Mouse (Mus musculus): ENCODE data around the gene Atp2b2. TPM values are rescaled to one million over a fixed set of nuclear protein-coding genes. Genes with fewer than 3 reads are reported as not detected.

Atp2b2 gene
- polyA plus RNA-seq, 1 experiment from 2014 or later, result 27.6 TPM

DNA sequence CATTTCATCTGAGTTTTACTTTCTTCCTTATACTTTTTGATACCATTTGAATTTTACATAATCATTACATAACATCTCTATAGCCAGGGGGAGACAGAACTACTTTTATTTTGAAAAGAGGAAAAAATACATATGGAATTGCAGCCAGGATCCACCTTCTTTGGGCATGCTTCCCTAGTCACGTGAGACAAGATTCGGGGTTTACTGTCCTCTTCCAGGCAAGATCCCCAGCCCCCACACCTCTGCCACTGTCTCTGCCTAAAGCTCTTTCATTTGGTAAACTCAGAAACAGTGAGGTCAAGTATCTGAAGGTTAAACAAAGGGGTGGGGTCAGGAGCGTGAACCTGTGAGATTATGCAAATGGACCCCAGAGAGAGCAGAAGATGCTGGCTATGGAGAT is 6.7 kb downstream of the Atp2b2 start:
- H3K9ac ChIP-seq (ENCODE audit: low read depth, low read length), result no peak overlapping the region
- 40% methylated on average over 3 of the region's 3 CpGs for WGBS
- no peak overlapping the region for H3K4me2 ChIP-seq (ENCODE audit: low read length)
- no peaks in the 10 kb centered on the region for H3K4me1 ChIP-seq (ENCODE audit: control insufficient read depth, insufficient read depth, low read length)
- no peak overlapping the region for H3K4me3 ChIP-seq (ENCODE audit: low read depth, low read length)
- no peak overlapping the region for H3K27ac ChIP-seq (ENCODE audit: low read length)
- no peak for ATAC-seq
- H3K27me3 ChIP-seq (ENCODE audit: control insufficient read depth, insufficient read depth, low read depth, low read length), result no peaks in the 10 kb centered on the region; the same call in none of the 2 replicates
- no peaks in the 10 kb centered on the region for H3K36me3 ChIP-seq (ENCODE audit: control insufficient read depth, insufficient read depth, low read length)
- no peaks in the 10 kb centered on the region for H3K9me3 ChIP-seq (replicated peaks; ENCODE audit: control insufficient read depth, low read length, poor library complexity, severe bottlenecking)

DNA sequence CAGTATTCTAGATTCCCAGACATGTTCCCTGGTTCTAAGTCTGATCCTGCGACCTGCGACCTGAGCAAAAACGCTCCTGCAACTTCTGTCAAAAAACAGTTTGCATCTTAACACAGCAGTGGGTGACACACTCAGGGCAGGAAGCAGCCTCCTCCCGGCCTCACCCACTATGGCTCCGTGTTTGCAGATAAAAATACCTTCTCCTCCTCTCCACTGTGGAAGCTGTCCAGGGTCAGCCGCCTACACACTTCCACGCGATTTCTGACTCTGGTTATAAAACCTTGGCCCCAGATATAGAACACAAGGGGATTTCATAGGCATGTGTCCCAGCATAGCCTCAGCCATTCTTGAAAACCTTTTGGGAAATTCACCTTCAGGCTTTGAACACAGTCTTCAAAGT is 9.6 kb downstream of the Atp2b2 start:
- Histone ChIP-seq H3K36me3 (ENCODE audit: control insufficient read depth, insufficient read depth, low read length) (no peaks in the 10 kb centered on the region), H3K27ac (ENCODE audit: low read length) (no peak overlapping the region), H3K4me3 (ENCODE audit: low read depth, low read length) (no peak overlapping the region), H3K4me2 (ENCODE audit: low read length) (no peak overlapping the region), H3K9ac (ENCODE audit: low read depth, low read length) (no peak overlapping the region), H3K27me3 (ENCODE audit: control insufficient read depth, insufficient read depth, low read depth, low read length) (no peaks in the 10 kb centered on the region; the same call in 1 of the 2 replicates), H3K9me3 (replicated peaks; ENCODE audit: control insufficient read depth, low read length, poor library complexity, severe bottlenecking) (no peaks in the 10 kb centered on the region), H3K4me1 (ENCODE audit: control insufficient read depth, insufficient read depth, low read length) (no peaks in the 10 kb centered on the region)
- no peak for ATAC-seq
- WGBS, result 86% methylated on average over 8 of the region's 8 CpGs

DNA sequence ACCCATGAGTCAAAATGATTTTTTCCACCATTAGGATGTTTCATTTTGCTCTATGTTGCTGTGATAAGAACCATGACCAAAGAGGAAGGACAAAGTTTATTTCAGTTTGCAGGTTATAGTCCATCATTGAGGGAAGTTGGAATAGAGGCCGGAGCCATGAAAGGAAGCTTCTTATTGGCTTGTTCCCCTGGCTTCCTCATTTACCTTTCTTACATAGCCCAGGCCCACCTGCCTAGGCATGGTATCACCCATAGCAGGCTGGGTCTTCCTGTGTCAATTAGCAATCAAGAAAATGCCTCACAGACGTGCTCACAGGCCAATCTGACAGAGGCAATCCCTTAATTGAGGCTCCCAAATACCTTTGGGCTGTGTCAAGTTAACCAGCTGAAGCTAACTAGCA is 18.6 kb downstream of the Atp2b2 start:
- ATAC-seq, result no peak
- no peaks in the 10 kb centered on the region for H3K36me3 ChIP-seq (ENCODE audit: control insufficient read depth, insufficient read depth, low read length)
- H3K9ac ChIP-seq (ENCODE audit: low read depth, low read length), result no peak overlapping the region
- H3K9me3 ChIP-seq (replicated peaks; ENCODE audit: control insufficient read depth, low read length, poor library complexity, severe bottlenecking), result no peaks in the 10 kb centered on the region
- H3K4me3 ChIP-seq (ENCODE audit: low read depth, low read length), result no peak overlapping the region
- 66% methylated on average over 2 of the region's 2 CpGs for WGBS
- no peak overlapping the region for H3K27ac ChIP-seq (ENCODE audit: low read length)
- no peak overlapping the region for H3K4me2 ChIP-seq (ENCODE audit: low read length)
- H3K4me1 ChIP-seq (ENCODE audit: control insufficient read depth, insufficient read depth, low read length), result no peaks in the 10 kb centered on the region
- no peaks in the 10 kb centered on the region; the same call in 1 of the 2 replicates for H3K27me3 ChIP-seq (ENCODE audit: control insufficient read depth, insufficient read depth, low read depth, low read length)

DNA sequence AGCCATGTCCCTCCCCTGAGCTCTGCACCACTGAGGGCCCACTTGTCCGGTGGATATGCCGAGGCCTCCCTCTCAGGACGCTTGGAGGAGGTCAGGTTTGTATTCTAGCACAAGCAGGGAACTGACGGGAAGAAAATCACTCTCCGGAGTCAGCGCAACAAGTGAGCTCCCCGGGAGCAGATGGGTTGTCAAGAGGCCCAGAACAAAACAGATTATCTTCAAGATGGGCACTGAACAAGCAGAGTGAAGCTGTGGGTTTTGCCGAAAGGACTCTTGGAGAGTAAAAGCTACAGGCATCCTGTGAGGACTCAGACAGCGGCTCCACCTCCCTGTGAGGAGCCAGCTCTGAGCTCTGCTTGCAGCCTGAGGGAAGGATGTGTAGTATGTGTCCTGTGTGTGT is 20.3 kb downstream of the Atp2b2 start:
- no peaks in the 10 kb centered on the region for H3K4me1 ChIP-seq (ENCODE audit: control insufficient read depth, insufficient read depth, low read length)
- no peak overlapping the region for H3K9ac ChIP-seq (ENCODE audit: low read depth, low read length)
- H3K27ac ChIP-seq (ENCODE audit: low read length), result no peak overlapping the region
- ATAC-seq, result no peak
- no peaks in the 10 kb centered on the region; the same call in 1 of the 2 replicates for H3K27me3 ChIP-seq (ENCODE audit: control insufficient read depth, insufficient read depth, low read depth, low read length)
- WGBS, result 72% methylated on average over 9 of the region's 9 CpGs
- no peak overlapping the region for H3K4me2 ChIP-seq (ENCODE audit: low read length)
- no peaks in the 10 kb centered on the region for H3K9me3 ChIP-seq (replicated peaks; ENCODE audit: control insufficient read depth, low read length, poor library complexity, severe bottlenecking)
- H3K4me3 ChIP-seq (ENCODE audit: low read depth, low read length), result no peak overlapping the region
- H3K36me3 ChIP-seq (ENCODE audit: control insufficient read depth, insufficient read depth, low read length), result no peaks in the 10 kb centered on the region

DNA sequence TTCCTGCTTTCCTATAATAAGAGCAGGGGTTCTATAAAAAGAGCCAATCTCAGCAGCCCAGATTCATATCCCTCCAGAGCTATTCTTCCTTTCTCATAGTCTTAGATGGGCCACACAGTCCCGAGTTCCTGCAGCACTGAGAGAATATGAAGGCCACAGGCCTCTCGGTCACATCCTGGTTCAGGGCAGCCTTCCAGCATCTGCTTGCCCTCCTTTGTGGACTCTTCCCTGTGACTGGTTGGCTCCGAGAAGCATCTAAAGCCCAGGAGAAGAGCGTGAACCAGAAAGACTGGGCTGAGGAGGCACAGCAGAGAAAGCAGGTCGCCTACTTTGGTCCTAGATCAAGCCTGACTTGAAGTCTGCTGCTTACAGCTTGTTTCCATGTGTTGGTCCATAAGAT is 28.6 kb downstream of the Atp2b2 start:
- Histone ChIP-seq H3K36me3 (ENCODE audit: control insufficient read depth, insufficient read depth, low read length) (no peaks in the 10 kb centered on the region), H3K27me3 (ENCODE audit: control insufficient read depth, insufficient read depth, low read depth, low read length) (no peaks in the 10 kb centered on the region), H3K4me3 (ENCODE audit: low read depth, low read length) (no peak overlapping the region), H3K4me2 (ENCODE audit: low read length) (no peak overlapping the region), H3K4me1 (ENCODE audit: control insufficient read depth, insufficient read depth, low read length) (no peaks in the 10 kb centered on the region), H3K9me3 (replicated peaks; ENCODE audit: control insufficient read depth, low read length, poor library complexity, severe bottlenecking) (no peaks in the 10 kb centered on the region), H3K27ac (ENCODE audit: low read length) (no peak overlapping the region), H3K9ac (ENCODE audit: low read depth, low read length) (no peak overlapping the region)
- 72% methylated on average over 5 of the region's 5 CpGs for WGBS
- no peak for ATAC-seq

DNA sequence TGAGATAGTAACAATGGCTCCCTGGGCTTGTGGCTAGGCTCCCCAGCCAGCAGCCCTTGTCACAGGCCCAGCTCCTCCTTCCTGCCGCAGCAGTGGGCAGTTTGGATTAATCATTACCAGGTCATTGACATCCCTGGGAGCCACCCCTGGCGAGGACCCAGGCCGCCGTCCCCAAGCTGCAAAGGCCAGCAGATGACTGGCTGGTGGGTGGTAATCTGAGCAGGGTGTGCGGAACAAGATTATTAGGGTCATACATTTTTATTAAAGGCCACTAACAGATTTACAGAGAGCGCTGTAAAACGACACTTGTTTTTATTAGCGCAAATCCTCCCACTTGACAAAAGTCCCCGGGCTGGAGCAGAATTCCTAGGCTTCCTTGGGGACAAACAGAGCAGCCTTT is 29.6 kb downstream of the Atp2b2 start:
- WGBS, result 32% methylated on average over 9 of the region's 9 CpGs
- H3K4me2 ChIP-seq (ENCODE audit: low read length), result no peak overlapping the region
- H3K36me3 ChIP-seq (ENCODE audit: control insufficient read depth, insufficient read depth, low read length), result no peaks in the 10 kb centered on the region
- H3K9ac ChIP-seq (ENCODE audit: low read depth, low read length), result no peak overlapping the region
- no peak for ATAC-seq
- no peaks in the 10 kb centered on the region for H3K27me3 ChIP-seq (ENCODE audit: control insufficient read depth, insufficient read depth, low read depth, low read length)
- no peaks in the 10 kb centered on the region for H3K9me3 ChIP-seq (replicated peaks; ENCODE audit: control insufficient read depth, low read length, poor library complexity, severe bottlenecking)
- H3K4me3 ChIP-seq (ENCODE audit: low read depth, low read length), result no peak overlapping the region
- no peaks in the 10 kb centered on the region for H3K4me1 ChIP-seq (ENCODE audit: control insufficient read depth, insufficient read depth, low read length)
- H3K27ac ChIP-seq (ENCODE audit: low read length), result no peak overlapping the region

DNA sequence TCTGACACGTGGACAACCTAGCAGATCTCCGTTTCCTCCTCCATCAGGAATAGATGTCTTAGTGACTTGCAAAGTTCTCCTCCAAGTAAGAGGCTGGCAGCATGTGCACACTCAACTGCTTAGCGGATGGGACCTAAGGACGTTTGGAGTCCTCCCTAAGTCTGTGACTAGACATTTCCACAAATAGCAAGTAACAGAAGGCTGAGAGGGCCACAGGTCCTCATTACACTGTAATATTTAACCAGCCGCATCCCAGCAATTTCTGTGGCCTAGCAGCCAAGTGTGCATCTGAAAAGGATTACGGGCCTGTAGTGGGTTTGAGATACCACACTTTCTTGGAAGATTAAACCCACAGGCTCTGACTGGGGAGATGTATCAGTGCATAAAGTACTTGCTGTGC is 30.4 kb downstream of the Atp2b2 start:
- H3K27ac ChIP-seq (ENCODE audit: low read length), result no peak overlapping the region
- ATAC-seq, result no peak
- no peak overlapping the region for H3K4me3 ChIP-seq (ENCODE audit: low read depth, low read length)
- no peak overlapping the region for H3K9ac ChIP-seq (ENCODE audit: low read depth, low read length)
- whole genome bisulfite sequencing, result 92% methylated on average over 6 of the region's 6 CpGs
- no peaks in the 10 kb centered on the region for H3K9me3 ChIP-seq (replicated peaks; ENCODE audit: control insufficient read depth, low read length, poor library complexity, severe bottlenecking)
- H3K36me3 ChIP-seq (ENCODE audit: control insufficient read depth, insufficient read depth, low read length), result no peaks in the 10 kb centered on the region
- no peak overlapping the region for H3K4me2 ChIP-seq (ENCODE audit: low read length)
- no peaks in the 10 kb centered on the region for H3K4me1 ChIP-seq (ENCODE audit: control insufficient read depth, insufficient read depth, low read length)
- no peaks in the 10 kb centered on the region for H3K27me3 ChIP-seq (ENCODE audit: control insufficient read depth, insufficient read depth, low read depth, low read length)

DNA sequence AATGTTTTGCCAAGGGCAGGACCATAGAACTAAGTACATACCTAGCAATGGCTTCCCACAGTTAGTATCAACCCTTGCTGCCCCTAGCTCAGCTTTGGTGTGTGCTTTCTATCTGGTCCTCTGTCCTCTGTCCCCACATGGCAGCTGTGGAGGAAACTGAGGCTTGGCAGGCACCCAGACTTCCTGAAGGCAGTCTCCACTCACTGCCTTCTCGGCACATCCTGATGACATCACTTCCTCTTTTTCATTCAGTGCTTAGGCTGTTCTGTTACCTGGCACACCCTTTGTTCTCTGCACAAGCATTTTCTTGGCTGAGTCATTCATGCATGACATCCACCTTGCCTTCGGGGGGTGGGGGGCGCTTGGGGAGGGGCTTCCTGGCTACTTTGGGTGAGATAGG is 38.6 kb downstream of the Atp2b2 start:
- H3K27ac ChIP-seq (ENCODE audit: low read length), result no peak overlapping the region
- no peak for ATAC-seq

DNA sequence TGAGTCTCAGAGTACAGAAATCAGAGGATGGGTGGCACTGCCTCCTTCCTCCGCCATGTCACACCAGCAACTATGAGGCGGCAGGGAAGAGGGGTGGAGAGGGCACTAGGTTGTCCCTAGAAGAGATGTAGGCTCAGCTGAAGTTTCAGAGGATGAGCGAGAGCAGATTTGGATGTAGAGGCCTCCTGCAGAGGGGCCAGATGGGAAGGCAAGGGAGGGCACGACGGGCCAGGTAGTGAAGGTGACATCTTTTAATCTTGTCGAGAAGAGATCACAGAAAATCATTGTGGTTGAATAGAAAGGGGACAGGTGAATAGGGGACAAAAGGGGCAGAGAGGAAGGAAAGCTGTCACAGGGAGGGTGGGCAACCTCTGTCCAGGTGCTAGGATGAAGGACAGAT is 41.5 kb downstream of the Atp2b2 start:
- Histone ChIP-seq H3K36me3 (ENCODE audit: control insufficient read depth, insufficient read depth, low read length) (no peaks in the 10 kb centered on the region), H3K4me3 (ENCODE audit: low read depth, low read length) (no peak overlapping the region), H3K4me2 (ENCODE audit: low read length) (no peak overlapping the region), H3K27ac (ENCODE audit: low read length) (no peak overlapping the region), H3K9me3 (replicated peaks; ENCODE audit: control insufficient read depth, low read length, poor library complexity, severe bottlenecking) (no peaks in the 10 kb centered on the region), H3K27me3 (ENCODE audit: control insufficient read depth, insufficient read depth, low read depth, low read length) (no peaks in the 10 kb centered on the region), H3K9ac (ENCODE audit: low read depth, low read length) (no peak overlapping the region), H3K4me1 (ENCODE audit: control insufficient read depth, insufficient read depth, low read length) (no peaks in the 10 kb centered on the region)
- 85% methylated on average over 6 of the region's 6 CpGs for WGBS
- no peak for ATAC-seq

More for the DNA sequence above, 38.6 kb downstream of the Atp2b2 start:
- Histone ChIP-seq H3K4me3 (ENCODE audit: low read depth, low read length) (no peak overlapping the region), H3K36me3 (ENCODE audit: control insufficient read depth, insufficient read depth, low read length) (no peaks in the 10 kb centered on the region), H3K4me2 (ENCODE audit: low read length) (no peak overlapping the region), H3K9ac (ENCODE audit: low read depth, low read length) (no peak overlapping the region), H3K27me3 (ENCODE audit: control insufficient read depth, insufficient read depth, low read depth, low read length) (no peaks in the 10 kb centered on the region), H3K9me3 (replicated peaks; ENCODE audit: control insufficient read depth, low read length, poor library complexity, severe bottlenecking) (no peaks in the 10 kb centered on the region), H3K4me1 (ENCODE audit: control insufficient read depth, insufficient read depth, low read length) (no peaks in the 10 kb centered on the region)
- WGBS, result 83% methylated on average over 3 of the region's 3 CpGs

DNA sequence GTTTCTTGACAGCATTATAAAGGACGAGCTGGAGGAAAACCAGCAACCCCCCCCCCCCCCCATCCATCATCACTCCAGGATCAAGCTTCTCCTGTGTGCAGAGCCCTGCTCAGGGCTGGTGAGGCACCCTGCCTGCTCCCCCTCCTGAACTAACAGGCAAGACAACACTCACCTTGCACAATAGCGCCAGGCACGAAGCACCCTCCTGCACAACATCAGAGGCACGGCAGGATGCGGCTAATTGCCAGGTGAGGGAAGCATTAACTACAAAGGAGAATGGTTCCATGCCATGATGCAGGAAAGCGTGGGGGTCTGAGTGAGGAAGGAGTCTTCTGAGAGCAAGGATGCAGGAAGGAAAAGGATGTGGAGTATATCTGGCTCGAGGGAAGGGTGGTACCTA is 42.1 kb downstream of the Atp2b2 start:
- Histone ChIP-seq H3K27ac (ENCODE audit: low read length) (no peak overlapping the region), H3K36me3 (ENCODE audit: control insufficient read depth, insufficient read depth, low read length) (no peaks in the 10 kb centered on the region), H3K4me2 (ENCODE audit: low read length) (no peak overlapping the region), H3K4me1 (ENCODE audit: control insufficient read depth, insufficient read depth, low read length) (no peaks in the 10 kb centered on the region), H3K9me3 (replicated peaks; ENCODE audit: control insufficient read depth, low read length, poor library complexity, severe bottlenecking) (no peaks in the 10 kb centered on the region), H3K4me3 (ENCODE audit: low read depth, low read length) (no peak overlapping the region), H3K27me3 (ENCODE audit: control insufficient read depth, insufficient read depth, low read depth, low read length) (no peaks in the 10 kb centered on the region), H3K9ac (ENCODE audit: low read depth, low read length) (no peak overlapping the region)
- 53% methylated on average over 7 of the region's 7 CpGs for WGBS
- ATAC-seq, result no peak

Data from midbrain, embryonic 16.5 days (tissue).